ENCODE assay signal across 17 mouse cellular contexts in genomic region chr2:160942443-160942842, GRCm38 (mm10). TPM values are rescaled to one million over a fixed set of nuclear protein-coding genes. Genes with fewer than 3 reads are reported as not detected.
A peak's percentile ranks its signal among the peaks of the same experiment; 100 is the strongest.
DNase-seq lines count a peak whose midpoint lies in the region; ATAC-seq and TF ChIP-seq lines count a peak whose summit lies in the region.
"Had no signal": no experiment of that assay in that cellular context is flagged by ENCODE, and none has a peak within 500 bp of the region (broad histone marks: within the 10 kb centered on the region; RNA-seq: fewer than 3 reads in every experiment).

No protein-coding gene starts in this region.

- no peaks in the 10 kb centered on the region for H3K27me3 ChIP-seq in heart, adult 2 months (ENCODE audit: control insufficient read depth, insufficient read depth, low read length)
- no peaks in the 10 kb centered on the region for H3K27me3 ChIP-seq in liver, postnatal 0 days (ENCODE audit: insufficient read depth, low read length)
- H3K27me3 ChIP-seq in liver, embryonic 11.5 days (replicated peaks; ENCODE audit: control insufficient read depth, insufficient read depth, low read length), result no peaks in the 10 kb centered on the region
- H3K27me3 ChIP-seq in intestine, postnatal 0 days (replicated peaks; ENCODE audit: control insufficient read depth, insufficient read depth, low read length), result no peaks in the 10 kb centered on the region

- no peaks in the 10 kb centered on the region for H3K79me2 ChIP-seq in heart, adult 2 months (replicated peaks; ENCODE audit: control insufficient read depth, insufficient read depth, low read length)

- ATAC-seq in liver, postnatal 0 days, result no peak
- no peak for ATAC-seq in liver, embryonic 11.5 days (replicated peaks; ENCODE audit: low FRiP score)
- ATAC-seq in intestine, postnatal 0 days, result no peak
- ATAC-seq: CD4-positive, CD25-positive, alpha-beta regulatory T cell, adult 4 months had no signal

- no peaks in the 10 kb centered on the region for H3K4me1 ChIP-seq in heart, adult 2 months (ENCODE audit: control insufficient read depth, insufficient read depth, low read length)
- H3K4me1 ChIP-seq in liver, postnatal 0 days (ENCODE audit: insufficient read depth), result no peaks in the 10 kb centered on the region
- no peaks in the 10 kb centered on the region; the same call in 1 of the 2 replicates for H3K4me1 ChIP-seq in liver, embryonic 11.5 days (replicated peaks; ENCODE audit: control insufficient read depth, insufficient read depth, low read length)
- H3K4me1 ChIP-seq in intestine, postnatal 0 days (replicated peaks; ENCODE audit: control insufficient read depth, insufficient read depth, low read length), result no peaks in the 10 kb centered on the region

- no peak overlapping the region for H3K9ac ChIP-seq in heart, adult 2 months (ENCODE audit: low read depth, low read length)
- H3K9ac ChIP-seq in liver, postnatal 0 days (replicated peaks), result no peak overlapping the region
- no peak overlapping the region for H3K9ac ChIP-seq in liver, embryonic 11.5 days (ENCODE audit: low read depth, low read length)
- no peak overlapping the region for H3K9ac ChIP-seq in intestine, postnatal 0 days (ENCODE audit: low read depth, low read length)
- H3K9ac ChIP-seq: liver, embryonic 14.5 days had no signal

- TF ChIP-seq CTCF in heart, adult 2 months (IDR thresholded peaks at IDR 0.05), result peak; percentile 67
- TF ChIP-seq CTCF in liver, postnatal 0 days (IDR thresholded peaks at IDR 0.05; ENCODE audit: low read depth), result peak; percentile 39
- TF ChIP-seq CTCF in intestine, postnatal 0 days (IDR thresholded peaks at IDR 0.05; ENCODE audit: low read depth), result peak; percentile 64

- H3K9me3 ChIP-seq in liver, postnatal 0 days (ENCODE audit: low read length), result no peaks in the 10 kb centered on the region
- no peaks in the 10 kb centered on the region for H3K9me3 ChIP-seq in liver, embryonic 11.5 days (ENCODE audit: control insufficient read depth, low read length)
- H3K9me3 ChIP-seq in intestine, postnatal 0 days (ENCODE audit: control insufficient read depth), result no peaks in the 10 kb centered on the region

- no peak for TF ChIP-seq EP300 in heart, adult 2 months (IDR thresholded peaks at IDR 0.05; ENCODE audit: insufficient read depth, low read depth, low read length)
- TF ChIP-seq EP300 in liver, postnatal 0 days (IDR thresholded peaks at IDR 0.05; ENCODE audit: low read depth), result no peak

- no peak overlapping the region for H3K4me3 ChIP-seq in heart, adult 2 months
- H3K4me3 ChIP-seq in liver, postnatal 0 days (ENCODE audit: low read depth, low read length), result no peak overlapping the region
- no peak overlapping the region for H3K4me3 ChIP-seq in liver, embryonic 11.5 days (ENCODE audit: low read depth, low read length)
- H3K4me3 ChIP-seq in intestine, postnatal 0 days (ENCODE audit: low read depth, low read length), result no peak overlapping the region
- H3K4me3 ChIP-seq: erythroblast, embryonic 14.5 days had no signal

- H3K36me3 ChIP-seq in heart, adult 2 months (ENCODE audit: control insufficient read depth, insufficient read depth, low read length), result no peaks in the 10 kb centered on the region
- H3K36me3 ChIP-seq in liver, postnatal 0 days (replicated peaks; ENCODE audit: insufficient read depth, low read length), result no peaks in the 10 kb centered on the region
- H3K36me3 ChIP-seq in liver, embryonic 11.5 days (ENCODE audit: control insufficient read depth, insufficient read depth, low read length), result no peaks in the 10 kb centered on the region
- H3K36me3 ChIP-seq in intestine, postnatal 0 days (ENCODE audit: control insufficient read depth, insufficient read depth), result peaks cover 13% of the 10 kb centered on the region; the same call in 1 of the 2 replicates

- intact Hi-C loops in heart, adult 2 months (cut with DNase I), result loop anchor here (5.0 kb wide), 1 partner anchor 345 kb away; no protein-coding TSS in a partner anchor
- intact Hi-C loops in heart, postnatal 25 days (cut with DNase I), result loop anchor here (5.0 kb wide), 1 partner anchor 345 kb away; no protein-coding TSS in a partner anchor

- DNase-seq in heart, adult 2 months, result no peak
- DNase-seq in heart, postnatal 25 days (ENCODE audit: low spot score), result no peak
- DNase-seq in liver, postnatal 0 days, result no peak
- no peak for DNase-seq in liver, embryonic 11.5 days (ENCODE audit: low spot score)
- peak; percentile 2 for DNase-seq in Muller cell, postnatal 12 days (ENCODE audit: inconsistent ontology term)
- DNase-seq in cerebellum, postnatal 25 days, result no peak
- no peak for DNase-seq in testis, postnatal 10 days (ENCODE audit: low spot score)
- DNase-seq: cerebellum, adult 9-11 months; gastrocnemius, postnatal 14 days; kidney, adult 8-10 months; layer of hippocampus, postnatal 36 days; spleen, adult 18-20 months had no signal

- no peak overlapping the region for H3K4me2 ChIP-seq in liver, postnatal 0 days (ENCODE audit: low read depth, low read length)
- no peak overlapping the region for H3K4me2 ChIP-seq in liver, embryonic 11.5 days
- no peak overlapping the region for H3K4me2 ChIP-seq in intestine, postnatal 0 days (replicated peaks; ENCODE audit: low read depth)

- no peak overlapping the region for H3K27ac ChIP-seq in heart, adult 2 months
- no peak overlapping the region for H3K27ac ChIP-seq in liver, postnatal 0 days (ENCODE audit: low read depth)
- no peak overlapping the region for H3K27ac ChIP-seq in liver, embryonic 11.5 days (ENCODE audit: low read depth, low read length)
- H3K27ac ChIP-seq in intestine, postnatal 0 days (ENCODE audit: low read depth, low read length), result no peak overlapping the region
- H3K27ac ChIP-seq: liver, embryonic 14.5 days had no signal

- WGBS in heart, adult 2 months, result 77% methylated on average over 3 of the region's 3 CpGs
- 60% methylated on average over 3 of the region's 3 CpGs for WGBS in liver, postnatal 0 days (ENCODE audit: insufficient replicate concordance)
- WGBS in liver, embryonic 11.5 days, result 60% methylated on average over 3 of the region's 3 CpGs
- 62% methylated on average over 3 of the region's 3 CpGs for WGBS in intestine, postnatal 0 days

- TF ChIP-seq POLR2A in heart, adult 2 months (IDR thresholded peaks at IDR 0.05; ENCODE audit: insufficient read depth, low read depth, low read length), result no peak

RNA-seq across cellular contexts. Expression of gene Emilin3, which starts 30.3 kb away (rescaled TPM):
- 1 to 10 TPM; 1.5 to 2.8 TPM for total RNA-seq in heart, adult 2 months (2021)
- polyA plus RNA-seq in heart, adult 2 months (2012; rRNA removed), result 0.04 TPM in 1 of 2 replicates, not detected in the other
- total RNA-seq in heart, postnatal 25 days (2021), result 1 to 10 TPM; 2.8 to 4.4 TPM
- 0.07 TPM in 1 of 2 replicates, not detected in the other for polyA plus RNA-seq in liver, postnatal 0 days (2015; fragmentation: Nextera tagmentation; extraction: Ambion mirVana)
- 1.2 and 1.3 TPM in 2 replicates for polyA plus RNA-seq in liver, embryonic 11.5 days (2014; fragmentation: Nextera tagmentation; extraction: Ambion mirVana)
- 7.6 and 8.6 TPM in 2 replicates for polyA plus RNA-seq in intestine, postnatal 0 days (2015; fragmentation: Nextera tagmentation; extraction: Ambion mirVana)
- total RNA-seq: neutrophil, adult 5-6 weeks had no signal
- polyA plus RNA-seq: CD4-positive, CD25-positive, alpha-beta regulatory T cell, adult 4 months; erythroblast, embryonic 14.5 days had no signal
